In the genomic region with DNA sequence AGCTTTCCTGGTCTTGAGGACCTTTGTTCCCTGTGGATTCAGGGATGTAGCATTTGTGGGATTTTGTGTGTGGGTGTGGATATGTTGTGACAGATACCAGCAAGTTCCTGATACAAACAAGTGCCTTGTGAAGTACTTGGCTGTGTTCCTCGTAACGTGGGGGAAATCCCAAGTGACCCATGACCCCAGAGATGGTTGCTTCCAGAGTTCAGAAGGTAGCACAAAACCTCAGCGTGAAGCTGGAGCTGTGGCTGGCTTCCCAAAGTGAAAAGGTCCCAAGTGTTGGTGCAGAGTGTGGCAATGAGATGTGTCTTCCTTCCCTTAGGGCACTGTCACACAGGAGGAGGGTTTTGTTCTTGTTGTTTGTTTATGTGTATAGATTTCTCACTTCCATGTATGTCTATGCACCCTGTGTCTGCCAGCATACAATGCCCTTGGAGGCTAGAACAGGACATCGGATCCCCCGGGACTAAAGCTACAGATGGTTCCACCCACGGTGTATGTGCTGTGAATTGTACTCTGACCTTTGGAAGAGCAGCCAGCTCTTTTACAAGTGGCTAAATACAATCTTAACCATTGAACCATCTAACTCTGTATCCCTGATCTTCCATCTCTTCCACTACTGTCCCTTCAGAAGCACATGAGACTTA, we compare ENCODE assay signal across 17 mouse cellular contexts. TPM values are rescaled to one million over a fixed set of nuclear protein-coding genes. Genes with fewer than 3 reads are reported as not detected.
DNase-seq lines count a peak whose midpoint lies in the region; ATAC-seq and TF ChIP-seq lines count a peak whose summit lies in the region.
"Had no signal": no experiment of that assay in that cellular context is flagged by ENCODE, and none has a peak within 500 bp of the region (broad histone marks: within the 10 kb centered on the region; RNA-seq: fewer than 3 reads in every experiment).

No protein-coding gene starts in this region.

- peak; percentile 73 for DNase-seq in kidney, adult 2 months
- peak; percentile 43 to 56 for DNase-seq in kidney, postnatal 36 days
- no peak for DNase-seq in midbrain, embryonic 14.5 days
- DNase-seq in spleen, adult 18-20 months: no peak
- DNase-seq: cerebellum, adult 8-10 months; forebrain, postnatal 0 days had no signal

- no peak overlapping the region for H3K9ac ChIP-seq in kidney, embryonic 15.5 days
- no peak overlapping the region for H3K9ac ChIP-seq in intestine, embryonic 15.5 days
- no peak overlapping the region for H3K9ac ChIP-seq in midbrain, embryonic 14.5 days (replicated peaks; ENCODE audit: low read length)
- H3K9ac ChIP-seq: forebrain, postnatal 0 days had no signal

- ATAC-seq in kidney, embryonic 15.5 days (replicated peaks; ENCODE audit: low FRiP score): no peak
- ATAC-seq in intestine, embryonic 15.5 days: peak; percentile 43; the same call in 1 of the 2 replicates
- no peak for ATAC-seq in midbrain, embryonic 14.5 days (ENCODE audit: low FRiP score, low TSS enrichment)
- ATAC-seq: forebrain, postnatal 0 days; midbrain, embryonic 16.5 days had no signal

- H3K4me3 ChIP-seq in kidney, adult 2 months (ENCODE audit: insufficient read depth, low read depth, low read length): no peak overlapping the region
- no peak overlapping the region for H3K4me3 ChIP-seq in kidney, embryonic 15.5 days (replicated peaks)
- no peak overlapping the region for H3K4me3 ChIP-seq in intestine, embryonic 15.5 days (replicated peaks)
- no peak overlapping the region for H3K4me3 ChIP-seq in small intestine, adult 2 months (ENCODE audit: low read depth, low read length)
- no peak overlapping the region for H3K4me3 ChIP-seq in midbrain, embryonic 14.5 days (replicated peaks; ENCODE audit: low read depth, low read length)
- H3K4me3 ChIP-seq: forebrain, embryonic 10.5 days; heart, embryonic 10.5 days; left cerebral cortex, adult 2 months had no signal

- no peaks in the 10 kb centered on the region for H3K27me3 ChIP-seq in kidney, adult 2 months (replicated peaks; ENCODE audit: control insufficient read depth, insufficient read depth, low read length)
- H3K27me3 ChIP-seq in kidney, embryonic 15.5 days: no peaks in the 10 kb centered on the region
- no peaks in the 10 kb centered on the region for H3K27me3 ChIP-seq in intestine, embryonic 15.5 days (replicated peaks)
- H3K27me3 ChIP-seq in small intestine, adult 2 months (ENCODE audit: control insufficient read depth, insufficient read depth, low read length): no peaks in the 10 kb centered on the region
- no peaks in the 10 kb centered on the region for H3K27me3 ChIP-seq in midbrain, embryonic 14.5 days (ENCODE audit: control insufficient read depth, insufficient read depth, low read length)
- H3K27me3 ChIP-seq: CH12.LX had no signal

- peak overlapping the region; percentile 71 for H3K27ac ChIP-seq in kidney, adult 2 months (ENCODE audit: insufficient read depth, low read depth, low read length)
- H3K27ac ChIP-seq in kidney, embryonic 15.5 days: no peak overlapping the region
- H3K27ac ChIP-seq in intestine, embryonic 15.5 days: no peak overlapping the region
- H3K27ac ChIP-seq in small intestine, adult 2 months (ENCODE audit: insufficient read depth, low read depth, low read length): peak overlapping the region; percentile 87
- no peak overlapping the region for H3K27ac ChIP-seq in midbrain, embryonic 14.5 days (replicated peaks; ENCODE audit: low read depth, low read length)
- H3K27ac ChIP-seq: forebrain, embryonic 10.5 days; heart, embryonic 10.5 days; left cerebral cortex, adult 2 months had no signal

- no peak for TF ChIP-seq POLR2A in kidney, adult 2 months (IDR thresholded peaks at IDR 0.05; ENCODE audit: low read depth, low read length)
- TF ChIP-seq POLR2A in small intestine, adult 2 months (IDR thresholded peaks at IDR 0.05; ENCODE audit: low read depth, low read length): no peak

- no peaks in the 10 kb centered on the region for H3K9me3 ChIP-seq in kidney, embryonic 15.5 days (replicated peaks)
- H3K9me3 ChIP-seq in intestine, embryonic 15.5 days: no peaks in the 10 kb centered on the region
- H3K9me3 ChIP-seq in midbrain, embryonic 14.5 days (ENCODE audit: control insufficient read depth, low read length): no peaks in the 10 kb centered on the region
- H3K9me3 ChIP-seq: forebrain, embryonic 10.5 days; heart, embryonic 10.5 days had no signal

- no peak for TF ChIP-seq CTCF in kidney, adult 2 months (conservative IDR thresholded peaks at IDR 0.05; ENCODE audit: insufficient read depth, insufficient read length, low read depth, low read length)
- no peak for TF ChIP-seq CTCF in small intestine, adult 2 months (IDR thresholded peaks at IDR 0.05; ENCODE audit: extremely low read depth, insufficient read length, insufficient replicate concordance, low read depth, low read length)

- no peaks in the 10 kb centered on the region for H3K36me3 ChIP-seq in kidney, adult 2 months (ENCODE audit: control insufficient read depth, insufficient read depth, low read length)
- H3K36me3 ChIP-seq in kidney, embryonic 15.5 days: peaks cover 26% of the 10 kb centered on the region
- peaks cover 12% of the 10 kb centered on the region for H3K36me3 ChIP-seq in intestine, embryonic 15.5 days
- H3K36me3 ChIP-seq in small intestine, adult 2 months (ENCODE audit: control insufficient read depth, insufficient read depth, low read length): peaks cover 21% of the 10 kb centered on the region
- H3K36me3 ChIP-seq in midbrain, embryonic 14.5 days (ENCODE audit: control insufficient read depth, insufficient read depth, low read length): peaks cover 25% of the 10 kb centered on the region

- H3K4me1 ChIP-seq in kidney, adult 2 months (ENCODE audit: control insufficient read depth, insufficient read depth, low read length): peaks cover 8% of the 10 kb centered on the region
- H3K4me1 ChIP-seq in kidney, embryonic 15.5 days: no peaks in the 10 kb centered on the region
- H3K4me1 ChIP-seq in intestine, embryonic 15.5 days (replicated peaks): no peaks in the 10 kb centered on the region
- peaks cover 12% of the 10 kb centered on the region; the same call in 1 of the 2 replicates for H3K4me1 ChIP-seq in small intestine, adult 2 months (ENCODE audit: control insufficient read depth, insufficient read depth, insufficient read length, low read length)
- no peaks in the 10 kb centered on the region for H3K4me1 ChIP-seq in midbrain, embryonic 14.5 days (ENCODE audit: control insufficient read depth, insufficient read depth, low read length)
- H3K4me1 ChIP-seq: heart, embryonic 10.5 days had no signal

- no peak overlapping the region for H3K4me2 ChIP-seq in kidney, embryonic 15.5 days
- H3K4me2 ChIP-seq in intestine, embryonic 15.5 days (replicated peaks): no peak overlapping the region
- H3K4me2 ChIP-seq in midbrain, embryonic 14.5 days (ENCODE audit: low read length): no peak overlapping the region

- 45% methylated on average over 6 of the region's 6 CpGs for WGBS in kidney, adult 2 months
- 70% methylated on average over 6 of the region's 6 CpGs for WGBS in kidney, embryonic 15.5 days
- WGBS in intestine, embryonic 15.5 days: 68% methylated on average over 6 of the region's 6 CpGs
- WGBS in small intestine, adult 2 months: 25% methylated on average over 6 of the region's 6 CpGs
- WGBS in midbrain, embryonic 14.5 days: 83% methylated on average over 6 of the region's 6 CpGs

RNA-seq across cellular contexts. Expression of gene Mrgpre, which starts 8.2 kb away (rescaled TPM):
- 2.3 and 2.8 TPM in 2 replicates for polyA plus RNA-seq in kidney, adult 2 months (2012; rRNA removed)
- 1.7 and 2.0 TPM in 2 replicates for polyA plus RNA-seq in kidney, embryonic 15.5 days (2015; fragmentation: Nextera tagmentation; extraction: Ambion mirVana)
- 1.2 and 1.3 TPM in 2 replicates for polyA plus RNA-seq in intestine, embryonic 15.5 days (2015; fragmentation: Nextera tagmentation; extraction: Ambion mirVana)
- 1.6 and 3.6 TPM in 2 replicates for polyA plus RNA-seq in small intestine, adult 2 months (2012; rRNA removed)
- 6.9 and 7.2 TPM in 2 replicates for polyA plus RNA-seq in midbrain, embryonic 14.5 days (2014; fragmentation: Nextera tagmentation; extraction: Ambion mirVana)

RNA-seq across cellular contexts. Expression of gene Mrgprg, which starts 25.7 kb away (rescaled TPM):
- 0.33 and 1.1 TPM in 2 replicates for polyA plus RNA-seq in kidney, adult 2 months (2012; rRNA removed)
- not detected in 2 replicates for polyA plus RNA-seq in kidney, embryonic 15.5 days (2015; fragmentation: Nextera tagmentation; extraction: Ambion mirVana)
- not detected in 2 replicates for polyA plus RNA-seq in intestine, embryonic 15.5 days (2015; fragmentation: Nextera tagmentation; extraction: Ambion mirVana)
- polyA plus RNA-seq in small intestine, adult 2 months (2012; rRNA removed): 0.27 TPM in 1 of 2 replicates, not detected in the other
- not detected in 2 replicates for polyA plus RNA-seq in midbrain, embryonic 14.5 days (2014; fragmentation: Nextera tagmentation; extraction: Ambion mirVana)
- polyA plus RNA-seq: forebrain, embryonic 10.5 days; forebrain, postnatal 0 days; heart, postnatal 0 days; hindbrain, embryonic 11.5 days; midbrain, embryonic 16.5 days; testis, adult 2 months had no signal

RNA-seq across cellular contexts. Expression of gene Nadsyn1, which starts 30.2 kb away (rescaled TPM):
- 31.3 and 33.4 TPM in 2 replicates for polyA plus RNA-seq in kidney, adult 2 months (2012; rRNA removed)
- polyA plus RNA-seq in kidney, embryonic 15.5 days (2015; fragmentation: Nextera tagmentation; extraction: Ambion mirVana): 9.0 and 10.4 TPM in 2 replicates
- 19.4 and 21.1 TPM in 2 replicates for polyA plus RNA-seq in intestine, embryonic 15.5 days (2015; fragmentation: Nextera tagmentation; extraction: Ambion mirVana)
- polyA plus RNA-seq in small intestine, adult 2 months (2012; rRNA removed): 29.7 and 55.4 TPM in 2 replicates
- 6.5 and 7.1 TPM in 2 replicates for polyA plus RNA-seq in midbrain, embryonic 14.5 days (2014; fragmentation: Nextera tagmentation; extraction: Ambion mirVana)

RNA-seq across cellular contexts. Expression of gene Dhcr7, which starts 30.5 kb away (rescaled TPM):
- 51.7 and 81.9 TPM in 2 replicates for polyA plus RNA-seq in kidney, adult 2 months (2012; rRNA removed)
- polyA plus RNA-seq in kidney, embryonic 15.5 days (2015; fragmentation: Nextera tagmentation; extraction: Ambion mirVana): 37.7 and 47.2 TPM in 2 replicates
- 70.2 and 78.9 TPM in 2 replicates for polyA plus RNA-seq in intestine, embryonic 15.5 days (2015; fragmentation: Nextera tagmentation; extraction: Ambion mirVana)
- 56.9 and 114 TPM in 2 replicates for polyA plus RNA-seq in small intestine, adult 2 months (2012; rRNA removed)
- polyA plus RNA-seq in midbrain, embryonic 14.5 days (2014; fragmentation: Nextera tagmentation; extraction: Ambion mirVana): 64.6 and 73.3 TPM in 2 replicates

RNA-seq across cellular contexts. Expression of gene Osbpl5, which starts 35.7 kb away (rescaled TPM):
- polyA plus RNA-seq in kidney, adult 2 months (2012; rRNA removed): 75.0 and 77.1 TPM in 2 replicates
- polyA plus RNA-seq in kidney, embryonic 15.5 days (2015; fragmentation: Nextera tagmentation; extraction: Ambion mirVana): 31.9 and 34.0 TPM in 2 replicates
- 25.6 and 25.9 TPM in 2 replicates for polyA plus RNA-seq in intestine, embryonic 15.5 days (2015; fragmentation: Nextera tagmentation; extraction: Ambion mirVana)
- 15.9 and 23.1 TPM in 2 replicates for polyA plus RNA-seq in small intestine, adult 2 months (2012; rRNA removed)
- polyA plus RNA-seq in midbrain, embryonic 14.5 days (2014; fragmentation: Nextera tagmentation; extraction: Ambion mirVana): 30.1 and 33.2 TPM in 2 replicates

Comparison
In these comparisons a context has a peak if more than half of its experiments do, and no peak if none do; other contexts are left out.
1. H3K27ac ChIP-seq: peak in kidney, adult 2 months (single experiment) and small intestine, adult 2 months (single experiment); none in kidney, embryonic 15.5 days (single experiment), intestine, embryonic 15.5 days (single experiment) and midbrain, embryonic 14.5 days (single experiment).
2. DNase-seq: peak in kidney, adult 2 months (single experiment) and kidney, postnatal 36 days (2 of 2); none in midbrain, embryonic 14.5 days (single experiment) and spleen, adult 18-20 months (0 of 2).